Mouse (Mus musculus) forebrain, embryonic 14.5 days (tissue): ENCODE measurements around the gene Vdr. TPM values are rescaled to one million over a fixed set of nuclear protein-coding genes. Genes with fewer than 3 reads are reported as not detected.

Experiments used
- ATAC-seq: fragments of 200-750 bp; cut with Nextera tagmentation; 2 replicates; pipeline ENCODE4 v1.8.0; 2017; ENCODE audit warnings: mild to moderate bottlenecking, moderate library complexity
- DNase-seq: peaks from one replicate; pipeline ENCODE4 v3.0.0-alpha.2; 2015; ENCODE audit warnings: low spot score
- H3K27ac ChIP-seq: fragments of 300-500 bp; sonication (generic); 2 replicates; pipeline ENCODE4 v1.5.1; 2014; ENCODE audit warnings: low read depth, mild to moderate bottlenecking, control low read depth, low read length, moderate library complexity
- H3K27me3 ChIP-seq: fragments of 300-500 bp; sonication (generic); replicated peaks from 2 replicates; pipeline ENCODE4 v1.6.1; 2014; ENCODE audit warnings: low read length, control low read depth, mixed read lengths; ENCODE audit not compliant: control insufficient read depth, insufficient read depth
- H3K36me3 ChIP-seq: fragments of 300-500 bp; sonication (generic); 2 replicates; pipeline ENCODE4 v1.6.1; 2014; ENCODE audit warnings: low read length, control low read depth; ENCODE audit not compliant: control insufficient read depth, insufficient read depth
- H3K4me1 ChIP-seq: fragments of 300-500 bp; sonication (generic); 2 replicates; pipeline ENCODE4 v1.6.1; 2014; ENCODE audit warnings: antibody characterized with exemption, low read length, control low read depth; ENCODE audit not compliant: control insufficient read depth, insufficient read depth
- H3K4me2 ChIP-seq: fragments of 300-500 bp; sonication (generic); 2 replicates; pipeline ENCODE4 v1.6.1; 2014; ENCODE audit warnings: mild to moderate bottlenecking, control low read depth, low read length
- H3K4me3 ChIP-seq: fragments of 300-500 bp; sonication (generic); 2 replicates; pipeline ENCODE4 v1.5.1; 2014; ENCODE audit warnings: low read depth, low read length, control low read depth
- H3K9ac ChIP-seq: fragments of 300-500 bp; sonication (generic); 2 replicates; pipeline ENCODE4 v1.6.1; 2014; ENCODE audit warnings: mild to moderate bottlenecking, low read length, control low read depth, moderate library complexity
- H3K9me3 ChIP-seq: fragments of 300-500 bp; sonication (generic); replicated peaks from 2 replicates; pipeline ENCODE4 v1.6.1; 2016; ENCODE audit warnings: low read length, control low read depth, mixed read lengths; ENCODE audit not compliant: control insufficient read depth
- WGBS: fragments of 180-500 bp; shearing (Covaris S2); extraction: QIAGEN DNeasy Blood & Tissue Kit; methylation state at CpG from one replicate; pipeline ENCODE4 v1.1.7; 2014; 5-methylcytosine and 5-hydroxymethylcytosine counted together
- polyA plus RNA-seq: library from polyadenylated mRNA; unstranded; fragments of >200 nt; fragmentation: Nextera tagmentation; extraction: Ambion mirVana; gene quantifications from 2 replicates; pipeline ENCODE4 v1.2.1, GENCODE M21; 2014

Vdr gene
- polyA plus RNA-seq, 1 experiment from 2014 or later = 0.20 TPM

- Histone ChIP-seq H3K9me3 (no peaks in the 10 kb centered on the region), H3K9ac (0 out of 2 replicates have a peak overlapping the region, but pooled peaks have one; percentile 25), H3K4me3 (no peak overlapping the region), H3K36me3 (no peaks in the 10 kb centered on the region), H3K27ac (no peak overlapping the region), H3K27me3 (no peaks in the 10 kb centered on the region), H3K4me2 (no peak overlapping the region), H3K4me1 (no peaks in the 10 kb centered on the region; the same call in 1 of the 2 replicates)
- ATAC-seq = no peak
- DNase-seq = no peak
- 32% methylated on average over 7 of the region's 7 CpGs for WGBS
These were observed 38.3 kb upstream of the Vdr start for GRCm38 (mm10) chr15:97948720-97949119.

DNA sequence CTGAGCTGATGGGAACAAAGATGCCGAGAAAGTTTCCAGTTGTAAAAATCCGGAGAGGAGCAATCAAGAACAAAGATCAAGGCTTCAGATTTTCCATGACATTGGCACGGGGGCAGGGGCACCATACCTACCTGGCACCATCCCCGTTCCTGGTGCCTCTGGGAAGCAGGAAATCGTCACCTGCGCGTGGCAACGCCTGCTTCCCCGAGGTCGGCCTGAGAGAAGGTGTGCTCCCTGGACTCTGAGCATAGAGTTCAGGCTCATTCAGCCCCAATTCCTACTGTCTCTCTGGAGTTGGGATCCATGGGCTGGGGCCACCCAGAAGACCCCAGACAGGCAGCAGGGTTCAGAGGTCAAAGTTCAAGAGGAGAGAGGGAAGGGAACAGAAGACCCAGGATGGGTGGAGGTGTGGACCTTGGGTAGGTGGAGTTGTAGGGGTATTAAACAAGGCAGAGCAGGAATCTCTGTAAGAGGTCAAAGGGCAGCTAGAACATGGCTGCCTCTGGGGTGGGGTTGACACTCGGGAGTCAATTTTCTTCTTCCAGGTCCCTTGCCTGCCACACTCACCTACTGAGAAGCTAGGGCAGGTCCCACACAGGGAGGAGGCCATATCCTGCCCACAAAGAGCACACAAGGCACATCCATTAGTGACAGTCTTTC, 35.4 kb upstream of the Vdr start:
- ATAC-seq (no peak), DNase-seq (no peak)
- no peak overlapping the region for H3K27ac ChIP-seq
- no peaks in the 10 kb centered on the region for H3K27me3 ChIP-seq
- no peaks in the 10 kb centered on the region; the same call in 1 of the 2 replicates for H3K4me1 ChIP-seq
- no peak overlapping the region for H3K9ac ChIP-seq
- WGBS = 81% methylated on average over 11 of the region's 11 CpGs
- no peaks in the 10 kb centered on the region for H3K9me3 ChIP-seq
- no peak overlapping the region for H3K4me3 ChIP-seq
- H3K36me3 ChIP-seq = no peaks in the 10 kb centered on the region
- H3K4me2 ChIP-seq = no peak overlapping the region

- Histone ChIP-seq H3K9me3 (no peaks in the 10 kb centered on the region), H3K36me3 (no peaks in the 10 kb centered on the region), H3K4me1 (no peaks in the 10 kb centered on the region; the same call in 1 of the 2 replicates), H3K9ac (no peak overlapping the region), H3K4me3 (no peak overlapping the region), H3K27me3 (no peaks in the 10 kb centered on the region), H3K4me2 (no peak overlapping the region), H3K27ac (no peak overlapping the region)
- ATAC-seq = no peak
- no peak for DNase-seq
- WGBS = 85% methylated on average over 11 of the region's 11 CpGs
These were observed 34.6 kb upstream of the Vdr start for GRCm38 (mm10) chr15:97944919-97945574.

DNA sequence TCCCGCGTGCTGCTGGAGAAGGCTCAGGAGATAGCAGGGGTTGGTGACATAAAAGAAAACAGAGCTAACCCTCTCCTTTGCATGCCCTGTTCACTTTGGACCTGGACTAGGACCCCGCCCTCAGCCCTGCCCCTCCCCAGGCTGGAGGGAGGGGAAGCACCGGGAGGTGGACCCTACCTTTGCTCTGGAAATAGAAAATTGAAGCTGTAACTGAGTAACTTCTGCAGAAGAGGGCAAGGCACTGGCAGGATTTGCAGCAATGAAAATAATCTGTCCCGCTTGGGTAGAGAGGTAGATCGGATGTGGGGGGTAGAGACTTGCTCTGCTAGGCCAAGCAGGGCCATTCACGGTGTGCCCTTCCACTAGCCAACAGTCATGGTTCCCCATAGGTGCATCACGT, 32.9 kb upstream of the Vdr start:
- Histone ChIP-seq H3K4me2 (no peak overlapping the region), H3K9ac (no peak overlapping the region), H3K4me3 (no peak overlapping the region), H3K36me3 (no peaks in the 10 kb centered on the region), H3K27me3 (no peaks in the 10 kb centered on the region), H3K27ac (no peak overlapping the region), H3K4me1 (no peaks in the 10 kb centered on the region), H3K9me3 (no peaks in the 10 kb centered on the region)
- no peak for DNase-seq
- no peak for ATAC-seq
- WGBS = 90% methylated on average over 8 of the region's 8 CpGs

DNA sequence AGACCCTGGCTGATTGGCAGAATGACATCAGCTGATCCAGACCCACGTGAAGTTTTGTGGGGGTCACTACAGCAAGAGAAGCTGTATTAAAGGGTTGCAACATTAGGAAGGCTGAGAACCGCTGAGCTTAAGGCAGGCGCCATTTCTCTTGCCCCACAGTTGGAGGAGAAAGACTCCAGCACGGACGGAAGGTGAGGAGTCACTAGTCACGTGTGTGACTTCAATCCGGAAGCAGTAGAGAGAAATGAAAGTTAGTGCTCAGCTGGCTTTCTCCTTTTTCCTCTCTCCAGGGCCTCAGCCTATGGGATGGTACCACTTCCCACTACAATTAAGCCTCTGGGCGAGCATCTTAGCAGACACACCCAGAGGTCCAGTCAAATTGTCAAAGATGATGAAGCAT, 32.1 kb upstream of the Vdr start:
- Histone ChIP-seq H3K27ac (no peak overlapping the region), H3K4me2 (no peak overlapping the region), H3K27me3 (no peaks in the 10 kb centered on the region), H3K4me3 (no peak overlapping the region), H3K4me1 (no peaks in the 10 kb centered on the region), H3K9me3 (no peaks in the 10 kb centered on the region), H3K9ac (no peak overlapping the region), H3K36me3 (no peaks in the 10 kb centered on the region)
- no peak for DNase-seq
- ATAC-seq = no peak
- WGBS = 88% methylated on average over 8 of the region's 8 CpGs

- DNase-seq (no peak), ATAC-seq (no peak)
- H3K9me3 ChIP-seq = no peaks in the 10 kb centered on the region
- no peak overlapping the region for H3K27ac ChIP-seq
- 87% methylated on average over 2 of the region's 2 CpGs for WGBS
- no peak overlapping the region for H3K4me3 ChIP-seq
- no peaks in the 10 kb centered on the region for H3K36me3 ChIP-seq
- no peaks in the 10 kb centered on the region for H3K27me3 ChIP-seq
- no peaks in the 10 kb centered on the region for H3K4me1 ChIP-seq
- no peak overlapping the region for H3K4me2 ChIP-seq
- H3K9ac ChIP-seq = no peak overlapping the region
These were observed 30.9 kb upstream of the Vdr start for GRCm38 (mm10) chr15:97941306-97941705.

GRCm38 (mm10) chr15:97940088-97940487, 29.7 kb upstream of the Vdr start:
- 82% methylated on average over 2 of the region's 2 CpGs for WGBS
- no peak overlapping the region for H3K4me2 ChIP-seq
- H3K27ac ChIP-seq = no peak overlapping the region
- DNase-seq (no peak), ATAC-seq (no peak)
- H3K36me3 ChIP-seq = no peaks in the 10 kb centered on the region
- no peaks in the 10 kb centered on the region for H3K27me3 ChIP-seq
- no peak overlapping the region for H3K9ac ChIP-seq
- H3K4me3 ChIP-seq = no peak overlapping the region
- H3K4me1 ChIP-seq = no peaks in the 10 kb centered on the region
- no peaks in the 10 kb centered on the region for H3K9me3 ChIP-seq

- H3K4me3 ChIP-seq = no peak overlapping the region
- no peak for DNase-seq
- H3K4me2 ChIP-seq = no peak overlapping the region
- no peaks in the 10 kb centered on the region for H3K4me1 ChIP-seq
- H3K9ac ChIP-seq = no peak overlapping the region
- 48% methylated on average over 6 of the region's 6 CpGs for WGBS
- no peak overlapping the region for H3K27ac ChIP-seq
- no peaks in the 10 kb centered on the region for H3K27me3 ChIP-seq
- ATAC-seq = no peak
- H3K36me3 ChIP-seq = no peaks in the 10 kb centered on the region
- no peaks in the 10 kb centered on the region for H3K9me3 ChIP-seq
These were observed 28.1 kb upstream of the Vdr start for GRCm38 (mm10) chr15:97938580-97938979.

DNA sequence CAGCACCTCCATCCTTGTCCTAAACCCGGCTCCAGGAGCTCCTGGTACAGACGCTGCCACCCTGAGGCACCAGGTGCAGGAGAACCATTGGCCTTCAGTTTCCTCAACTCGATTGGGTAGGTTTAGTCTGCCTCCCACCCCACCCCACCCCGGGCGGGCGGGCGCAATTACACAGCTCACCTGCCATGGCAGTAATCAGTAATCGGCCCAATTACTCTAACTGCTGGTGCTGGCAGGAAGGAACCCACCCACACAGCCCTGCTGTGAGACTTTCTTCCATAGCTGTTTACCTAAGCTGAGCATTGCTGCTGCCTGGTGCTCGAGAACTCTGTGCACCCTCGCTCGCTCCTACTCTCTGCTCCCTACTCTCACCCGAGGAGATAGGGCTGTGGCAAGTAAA, 22.0 kb upstream of the Vdr start:
- H3K4me1 ChIP-seq = no peaks in the 10 kb centered on the region
- ATAC-seq (no peak), DNase-seq (no peak)
- no peaks in the 10 kb centered on the region for H3K27me3 ChIP-seq
- no peak overlapping the region for H3K4me2 ChIP-seq
- H3K27ac ChIP-seq = no peak overlapping the region
- H3K9me3 ChIP-seq = no peaks in the 10 kb centered on the region
- H3K9ac ChIP-seq = no peak overlapping the region
- 88% methylated on average over 12 of the region's 12 CpGs for WGBS
- H3K36me3 ChIP-seq = no peaks in the 10 kb centered on the region
- H3K4me3 ChIP-seq = no peak overlapping the region
